Mouse (Mus musculus) liver, adult 2 months (tissue): ENCODE data around the gene Hcls1.

Source experiments
- CTCF ChIP-seq: fragments of 200-500 bp; IDR thresholded peaks from 2 replicates; pipeline ENCODE4 v1.5.1; 2011; ENCODE audit warnings: low read depth, low read length, control low read depth
- POLR2A ChIP-seq: fragments of 200-500 bp; IDR thresholded peaks from 2 replicates; pipeline ENCODE4 v1.6.1; 2011; ENCODE audit warnings: low read length, control low read depth; ENCODE audit not compliant: insufficient read depth; ENCODE audit errors: extremely low read depth

DNA sequence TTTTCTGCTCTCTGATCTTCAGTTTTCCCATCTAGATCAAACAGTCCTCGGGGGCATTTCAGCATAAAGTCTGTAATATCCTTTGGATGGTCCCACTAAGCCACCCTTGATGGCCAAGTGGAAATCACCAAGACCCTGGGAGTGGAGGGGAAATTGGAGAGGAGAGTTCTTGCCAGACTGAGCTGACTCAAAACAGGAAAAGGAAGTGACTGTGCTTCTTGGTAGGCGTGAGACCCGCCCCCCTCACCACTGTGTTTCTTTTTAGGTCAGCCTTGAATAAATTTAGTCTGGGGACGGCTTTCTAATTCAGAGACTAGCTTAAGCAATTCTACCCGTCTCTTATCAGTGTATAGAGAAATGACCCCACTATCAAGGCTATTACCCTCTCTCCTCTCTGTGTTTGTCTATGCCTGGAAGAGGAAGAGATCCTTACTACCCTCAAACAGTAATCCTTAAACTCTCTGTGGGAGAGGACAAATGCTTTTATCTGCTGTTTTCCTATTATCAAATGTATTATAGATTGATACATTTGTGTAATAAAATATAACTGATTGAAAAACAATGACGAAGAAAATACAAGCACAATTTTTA is 6.4 kb downstream of the Hcls1 start:
- TF ChIP-seq POLR2A (no peak), CTCF (no peak)
